Mouse (Mus musculus): Measurements from ENCODE around the gene Ky. TPM values are rescaled to one million over a fixed set of nuclear protein-coding genes. Genes with fewer than 3 reads are reported as not detected.

The Ky gene
- total RNA-seq, 1 experiment = 0.04 TPM

DNA sequence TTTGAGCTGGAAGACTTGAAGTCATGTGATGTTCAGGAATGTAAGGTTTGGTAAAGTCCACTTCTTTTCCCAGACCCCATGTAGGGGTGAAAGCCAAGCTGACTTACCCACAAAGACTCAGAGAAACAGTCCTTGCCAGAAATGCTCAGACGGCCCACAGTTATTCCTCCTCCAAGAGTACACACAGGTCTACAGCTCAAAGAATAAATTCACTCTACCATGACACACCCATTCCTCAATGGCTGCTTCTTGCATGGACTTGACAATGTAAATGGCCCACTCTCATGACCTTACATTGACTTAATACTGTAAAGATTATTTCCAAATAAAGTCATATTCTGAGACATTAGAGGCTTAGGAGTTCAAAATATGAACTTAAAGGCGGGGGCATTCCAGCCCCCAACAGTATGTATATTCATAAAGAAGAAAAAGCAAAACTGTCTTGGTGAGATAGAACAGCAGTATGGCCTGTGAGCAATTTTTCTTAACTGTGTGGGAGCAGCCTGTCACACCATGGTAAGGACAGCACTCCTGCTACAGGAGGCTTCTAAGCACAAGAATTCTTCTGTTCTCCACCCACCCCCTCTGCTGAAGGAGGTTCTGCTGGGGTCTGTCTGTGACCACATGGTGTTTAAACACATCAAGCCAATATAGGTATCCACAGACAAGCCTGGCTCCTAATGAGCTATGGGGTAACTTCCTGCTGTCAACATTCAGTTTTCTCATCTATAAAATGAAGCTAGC lies 35.3 kb upstream of the Ky start:
- in situ Hi-C loops (cut with MboI; ENCODE audit: low sequenced_read_pairs in 2 of 2, unreplicated experiment in 2 of 2) = no loop called here

GRCm38 (mm10) chr9:102477767-102478450 lies 27.6 kb upstream of the Ky start:
- no peak for TF ChIP-seq MAFK (IDR thresholded peaks at IDR 0.05; ENCODE audit: insufficient read depth, low read depth, low read length)
- TF ChIP-seq CHD2 (IDR thresholded peaks at IDR 0.05; ENCODE audit: low read depth, low read length) = no peak
- TF ChIP-seq HCFC1 (IDR thresholded peaks at IDR 0.05; ENCODE audit: borderline replicate concordance, insufficient read depth, low read length) = no peak
- TF ChIP-seq ZNF384 (IDR thresholded peaks at IDR 0.05; ENCODE audit: low read depth, low read length) = no peak
- TF ChIP-seq ZC3H11A (IDR thresholded peaks at IDR 0.05; ENCODE audit: borderline replicate concordance, low read depth, low read length) = no peak
- DNase-seq (ENCODE audit: low read depth, low spot score) = no peak
- H3K4me3 ChIP-seq (ENCODE audit: insufficient read depth in 1 of 2, low read depth in 1 of 2, low read length in 2 of 2, poor library complexity in 1 of 2, severe bottlenecking in 1 of 2) = no peak overlapping the region
- H3K9me3 ChIP-seq (ENCODE audit: control insufficient read depth, insufficient read depth, low read depth, low read length) = no peaks in the 10 kb centered on the region
- in situ Hi-C loops (cut with MboI; ENCODE audit: low sequenced_read_pairs in 2 of 2, unreplicated experiment in 2 of 2) = no loop called here
- H3K27ac ChIP-seq (ENCODE audit: insufficient read depth, low read depth, low read length, poor library complexity, severe bottlenecking) = no peak overlapping the region
- no peaks in the 10 kb centered on the region for H3K36me3 ChIP-seq (ENCODE audit: control insufficient read depth, insufficient read depth, low read length, poor library complexity, severe bottlenecking)
- no peak overlapping the region for H3K9ac ChIP-seq (ENCODE audit: insufficient read depth, low read depth, low read length, poor library complexity, severe bottlenecking)
- H3K4me1 ChIP-seq (ENCODE audit: control insufficient read depth in 2 of 2, insufficient read depth in 2 of 2, low read length in 2 of 2, poor library complexity in 1 of 2) = no peaks in the 10 kb centered on the region

More for the DNA sequence above, 35.3 kb upstream of the Ky start:
- H3K27ac ChIP-seq (ENCODE audit: insufficient read depth, low read depth, low read length, poor library complexity, severe bottlenecking) = no peak overlapping the region
- H3K36me3 ChIP-seq (ENCODE audit: control insufficient read depth, insufficient read depth, low read length, poor library complexity, severe bottlenecking) = no peaks in the 10 kb centered on the region
- H3K4me3 ChIP-seq (ENCODE audit: insufficient read depth in 1 of 2, low read depth in 1 of 2, low read length in 2 of 2, poor library complexity in 1 of 2, severe bottlenecking in 1 of 2) = peak overlapping the region in 1 of 2 experiments; percentile 33; a peak in 1 of 4 replicates
- H3K9me3 ChIP-seq (ENCODE audit: control insufficient read depth, insufficient read depth, low read depth, low read length) = no peaks in the 10 kb centered on the region
- TF ChIP-seq ZNF384 (IDR thresholded peaks at IDR 0.05; ENCODE audit: low read depth, low read length) (no peak), ZC3H11A (IDR thresholded peaks at IDR 0.05; ENCODE audit: borderline replicate concordance, low read depth, low read length) (no peak), HCFC1 (IDR thresholded peaks at IDR 0.05; ENCODE audit: borderline replicate concordance, insufficient read depth, low read length) (no peak), MAFK (IDR thresholded peaks at IDR 0.05; ENCODE audit: insufficient read depth, low read depth, low read length) (no peak), CHD2 (IDR thresholded peaks at IDR 0.05; ENCODE audit: low read depth, low read length) (no peak)
- DNase-seq (ENCODE audit: low read depth, low spot score) = no peak
- H3K9ac ChIP-seq (ENCODE audit: insufficient read depth, low read depth, low read length, poor library complexity, severe bottlenecking) = no peak overlapping the region
- H3K4me1 ChIP-seq (ENCODE audit: control insufficient read depth in 2 of 2, insufficient read depth in 2 of 2, low read length in 2 of 2, poor library complexity in 1 of 2) = peaks cover 0 to 4% of the 10 kb centered on the region in 2 experiments; a peak in 2 of 4 replicates

DNA sequence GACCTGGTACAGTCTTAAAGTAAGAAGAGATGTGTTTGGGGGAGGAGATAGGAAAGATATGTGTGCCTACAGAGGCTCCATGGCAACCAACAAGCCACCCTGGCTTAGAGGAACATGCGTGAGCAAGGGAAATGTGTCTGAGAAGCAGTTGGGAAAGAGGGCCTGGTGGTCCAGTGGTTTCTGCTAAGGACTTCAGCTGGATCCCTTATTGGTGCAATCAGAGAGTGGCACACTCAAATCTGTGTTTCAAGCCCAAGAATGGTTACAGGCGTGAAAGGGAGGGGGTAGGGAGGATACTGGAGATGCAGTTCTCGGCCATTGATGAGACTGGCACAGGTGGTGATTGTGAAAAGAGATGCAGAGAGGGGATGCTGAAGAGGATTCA lies 27.1 kb upstream of the Ky start:
- DNase-seq (ENCODE audit: low read depth, low spot score) = no peak
- no peak for TF ChIP-seq MAFK (IDR thresholded peaks at IDR 0.05; ENCODE audit: insufficient read depth, low read depth, low read length)
- no peak for TF ChIP-seq ZC3H11A (IDR thresholded peaks at IDR 0.05; ENCODE audit: borderline replicate concordance, low read depth, low read length)
- TF ChIP-seq ZNF384 (IDR thresholded peaks at IDR 0.05; ENCODE audit: low read depth, low read length) = no peak
- no peak for TF ChIP-seq CHD2 (IDR thresholded peaks at IDR 0.05; ENCODE audit: low read depth, low read length)
- TF ChIP-seq HCFC1 (IDR thresholded peaks at IDR 0.05; ENCODE audit: borderline replicate concordance, insufficient read depth, low read length) = no peak
- no peak overlapping the region for H3K9ac ChIP-seq (ENCODE audit: insufficient read depth, low read depth, low read length, poor library complexity, severe bottlenecking)
- H3K4me1 ChIP-seq (ENCODE audit: control insufficient read depth in 2 of 2, insufficient read depth in 2 of 2, low read length in 2 of 2, poor library complexity in 1 of 2) = no peaks in the 10 kb centered on the region
- H3K4me3 ChIP-seq (ENCODE audit: insufficient read depth in 1 of 2, low read depth in 1 of 2, low read length in 2 of 2, poor library complexity in 1 of 2, severe bottlenecking in 1 of 2) = no peak overlapping the region
- in situ Hi-C loops (cut with MboI; ENCODE audit: low sequenced_read_pairs in 2 of 2, unreplicated experiment in 2 of 2) = no loop called here
- no peak overlapping the region for H3K27ac ChIP-seq (ENCODE audit: insufficient read depth, low read depth, low read length, poor library complexity, severe bottlenecking)
- H3K9me3 ChIP-seq (ENCODE audit: control insufficient read depth, insufficient read depth, low read depth, low read length) = no peaks in the 10 kb centered on the region
- no peaks in the 10 kb centered on the region for H3K36me3 ChIP-seq (ENCODE audit: control insufficient read depth, insufficient read depth, low read length, poor library complexity, severe bottlenecking)

- Histone ChIP-seq H3K9ac (ENCODE audit: insufficient read depth, low read depth, low read length, poor library complexity, severe bottlenecking) (no peak overlapping the region), H3K9me3 (ENCODE audit: control insufficient read depth, insufficient read depth, low read depth, low read length) (no peaks in the 10 kb centered on the region), H3K36me3 (ENCODE audit: control insufficient read depth, insufficient read depth, low read length, poor library complexity, severe bottlenecking) (no peaks in the 10 kb centered on the region), H3K4me1 (ENCODE audit: control insufficient read depth in 2 of 2, insufficient read depth in 2 of 2, low read length in 2 of 2, poor library complexity in 1 of 2) (no peaks in the 10 kb centered on the region), H3K4me3 (ENCODE audit: insufficient read depth in 1 of 2, low read depth in 1 of 2, low read length in 2 of 2, poor library complexity in 1 of 2, severe bottlenecking in 1 of 2) (no peak overlapping the region), H3K27ac (ENCODE audit: insufficient read depth, low read depth, low read length, poor library complexity, severe bottlenecking) (no peak overlapping the region)
- in situ Hi-C loops (cut with MboI; ENCODE audit: low sequenced_read_pairs in 2 of 2, unreplicated experiment in 2 of 2) = no loop called here
- peak; percentile 70 for DNase-seq (ENCODE audit: low read depth, low spot score)
- TF ChIP-seq ZC3H11A (IDR thresholded peaks at IDR 0.05; ENCODE audit: borderline replicate concordance, low read depth, low read length) = peak; percentile 26; the same call in 1 of the 2 replicates
- TF ChIP-seq MAFK (IDR thresholded peaks at IDR 0.05; ENCODE audit: insufficient read depth, low read depth, low read length) = no peak
- no peak for TF ChIP-seq CHD2 (IDR thresholded peaks at IDR 0.05; ENCODE audit: low read depth, low read length)
- TF ChIP-seq ZNF384 (IDR thresholded peaks at IDR 0.05; ENCODE audit: low read depth, low read length) = no peak
- no peak for TF ChIP-seq HCFC1 (IDR thresholded peaks at IDR 0.05; ENCODE audit: borderline replicate concordance, insufficient read depth, low read length)
Observed at GRCm38 (mm10) chr9:102479022-102479421, 26.5 kb upstream of the Ky start.

Data from ES-E14 (cell line).